Comparison of ENCODE assay signal across 22 mouse cellular contexts in the genomic region with DNA sequence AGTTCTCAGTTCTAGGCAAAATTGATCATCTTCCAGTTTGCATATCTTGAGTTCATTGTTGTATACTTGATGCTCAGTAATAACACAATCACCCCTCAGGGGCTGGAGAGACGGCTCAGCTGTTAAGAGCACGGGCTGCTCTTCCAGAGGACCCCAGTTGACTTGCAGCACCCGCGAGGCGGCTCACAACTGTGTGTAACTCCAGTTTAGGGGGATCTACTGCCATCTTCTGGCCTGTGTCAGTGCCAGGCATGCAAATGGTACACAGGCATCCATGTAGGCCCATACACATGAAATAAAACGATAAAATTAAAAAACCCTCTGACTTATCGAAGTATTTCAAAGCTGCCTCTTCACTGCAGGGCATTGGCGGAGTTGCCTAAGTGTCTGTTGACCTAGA.
DNase-seq lines count a peak whose midpoint lies in the region; ATAC-seq and TF ChIP-seq lines count a peak whose summit lies in the region.
"Had no signal": no experiment of that assay in that cellular context is flagged by ENCODE, and none has a peak within 500 bp of the region (broad histone marks: within the 10 kb centered on the region; RNA-seq: fewer than 3 reads in every experiment).

No protein-coding gene starts in this region.

- no peaks in the 10 kb centered on the region for H3K27me3 ChIP-seq in hindbrain, postnatal 0 days (ENCODE audit: insufficient read depth, low read length)
- H3K27me3 ChIP-seq in hindbrain, embryonic 13.5 days = no peaks in the 10 kb centered on the region
- no peaks in the 10 kb centered on the region for H3K27me3 ChIP-seq in E14TG2a.4 (ENCODE audit: insufficient read depth, low read length)
- no peaks in the 10 kb centered on the region for H3K27me3 ChIP-seq in limb, embryonic 13.5 days
- H3K27me3 ChIP-seq: neural tube, embryonic 13.5 days had no signal

- no peak overlapping the region for H3K4me2 ChIP-seq in hindbrain, postnatal 0 days (ENCODE audit: low read depth, low read length)
- no peak overlapping the region for H3K4me2 ChIP-seq in hindbrain, embryonic 13.5 days
- H3K4me2 ChIP-seq in limb, embryonic 13.5 days (replicated peaks) = no peak overlapping the region
- H3K4me2 ChIP-seq: midbrain, embryonic 11.5 days; neural tube, embryonic 13.5 days had no signal

- no peaks in the 10 kb centered on the region for H3K4me1 ChIP-seq in hindbrain, postnatal 0 days (ENCODE audit: insufficient read depth, low read length)
- H3K4me1 ChIP-seq in hindbrain, embryonic 13.5 days (replicated peaks) = no peaks in the 10 kb centered on the region
- H3K4me1 ChIP-seq in E14TG2a.4 (replicated peaks; ENCODE audit: low read depth, low read length) = no peaks in the 10 kb centered on the region
- peaks cover 20% of the 10 kb centered on the region for H3K4me1 ChIP-seq in limb, embryonic 13.5 days
- H3K4me1 ChIP-seq: neural tube, embryonic 13.5 days had no signal

- 89% methylated on average over 8 of the region's 8 CpGs for WGBS in hindbrain, postnatal 0 days
- 91% methylated on average over 8 of the region's 8 CpGs for WGBS in hindbrain, embryonic 13.5 days
- 87% methylated on average over 8 of the region's 8 CpGs for WGBS in limb, embryonic 13.5 days

- H3K9ac ChIP-seq in hindbrain, postnatal 0 days (replicated peaks; ENCODE audit: low read length) = no peak overlapping the region
- no peak overlapping the region for H3K9ac ChIP-seq in hindbrain, embryonic 13.5 days
- no peak overlapping the region for H3K9ac ChIP-seq in limb, embryonic 13.5 days
- H3K9ac ChIP-seq: neural tube, embryonic 13.5 days had no signal

- ATAC-seq in hindbrain, postnatal 0 days = no peak
- ATAC-seq in hindbrain, embryonic 13.5 days (ENCODE audit: low FRiP score) = no peak
- no peak for ATAC-seq in limb, embryonic 13.5 days (ENCODE audit: low FRiP score, low read depth)
- ATAC-seq in erythroid progenitor cell, adult 5-6 weeks (replicated peaks; ENCODE audit: low FRiP score, poor library complexity, severe bottlenecking) = no peak
- ATAC-seq: forebrain, embryonic 16.5 days; hindbrain, embryonic 16.5 days had no signal

- TF ChIP-seq CTCF in hindbrain, postnatal 0 days (IDR thresholded peaks at IDR 0.05; ENCODE audit: low read depth) = 0 out of 2 replicates have a peak, but pooled peaks have one; percentile 17
- peak; percentile 24 for TF ChIP-seq CTCF in E14TG2a.4 (conservative IDR thresholded peaks at IDR 0.05; ENCODE audit: low read length)

- H3K9me3 ChIP-seq in hindbrain, postnatal 0 days (ENCODE audit: low read length) = no peaks in the 10 kb centered on the region
- H3K9me3 ChIP-seq in hindbrain, embryonic 13.5 days = no peaks in the 10 kb centered on the region
- no peaks in the 10 kb centered on the region for H3K9me3 ChIP-seq in E14TG2a.4 (ENCODE audit: low read length)
- no peaks in the 10 kb centered on the region for H3K9me3 ChIP-seq in limb, embryonic 13.5 days
- H3K9me3 ChIP-seq: heart, embryonic 10.5 days; neural tube, embryonic 13.5 days had no signal

- H3K4me3 ChIP-seq in hindbrain, postnatal 0 days (ENCODE audit: low read length) = no peak overlapping the region
- no peak overlapping the region for H3K4me3 ChIP-seq in hindbrain, embryonic 13.5 days
- H3K4me3 ChIP-seq in E14TG2a.4 (replicated peaks; ENCODE audit: low read length) = no peak overlapping the region
- H3K4me3 ChIP-seq in limb, embryonic 13.5 days = no peak overlapping the region
- H3K4me3 ChIP-seq: erythroblast, embryonic 14.5 days; gastrocnemius, adult 2 months; heart, embryonic 10.5 days; neural tube, embryonic 13.5 days had no signal

- no peaks in the 10 kb centered on the region for H3K36me3 ChIP-seq in hindbrain, postnatal 0 days (ENCODE audit: insufficient read depth, low read length)
- H3K36me3 ChIP-seq in hindbrain, embryonic 13.5 days = no peaks in the 10 kb centered on the region
- no peaks in the 10 kb centered on the region for H3K36me3 ChIP-seq in E14TG2a.4 (ENCODE audit: insufficient read depth, low read length)
- no peaks in the 10 kb centered on the region for H3K36me3 ChIP-seq in limb, embryonic 13.5 days
- H3K36me3 ChIP-seq: heart, embryonic 10.5 days; neural tube, embryonic 13.5 days had no signal

- DNase-seq in hindbrain, postnatal 0 days (ENCODE audit: low spot score) = no peak
- DNase-seq in R1 (ENCODE audit: low read depth, low spot score) = peak; percentile 64
- DNase-seq in kidney, postnatal 25 days = no peak
- DNase-seq in gastrocnemius, postnatal 4 days (ENCODE audit: low spot score in 2 of 2) = no peak
- DNase-seq: cerebellum, postnatal 25 days; gastrocnemius, adult 2 months; heart, postnatal 14 days; liver; lung, adult 18-20 months; lung, postnatal 36 days; right cerebral cortex, postnatal 14 days; thymus, postnatal 25 days had no signal

- no peak overlapping the region for H3K27ac ChIP-seq in hindbrain, postnatal 0 days
- no peak overlapping the region for H3K27ac ChIP-seq in hindbrain, embryonic 13.5 days
- H3K27ac ChIP-seq in limb, embryonic 13.5 days = peak overlapping the region; percentile 88
- H3K27ac ChIP-seq: heart, embryonic 10.5 days; neural tube, embryonic 13.5 days had no signal
